Mouse (Mus musculus): Measurements from ENCODE around the gene Nrp2.
A peak's percentile ranks its signal among the peaks of the same experiment; 100 is the strongest.

The Nrp2 gene

GRCm38 (mm10) chr1:62704889-62705516 is 1.9 kb downstream of the Nrp2 start:
- DNase-seq (ENCODE audit: low spot score in 2 of 2) = no peak

DNA sequence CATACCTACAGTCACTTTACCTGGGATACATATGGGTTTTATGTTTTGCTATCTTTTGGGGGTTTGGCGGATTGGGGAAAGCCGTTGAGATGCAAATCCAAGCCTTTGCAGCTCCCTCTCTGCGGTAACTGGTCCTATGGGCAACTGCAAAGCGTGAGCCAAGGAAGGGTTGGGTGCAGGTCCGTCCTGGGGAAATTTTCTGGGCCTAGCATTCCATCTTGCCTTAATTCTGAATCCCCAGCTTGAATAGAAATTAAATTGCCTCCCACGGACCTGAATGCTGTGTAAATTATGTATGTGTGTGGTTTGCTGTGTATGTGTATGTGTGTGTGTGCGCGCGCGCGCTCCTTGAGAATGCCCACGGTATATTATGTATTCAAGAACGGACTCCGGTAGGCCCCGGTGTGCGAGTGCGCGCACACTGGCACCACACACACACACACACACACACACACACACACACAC is 2.5 kb downstream of the Nrp2 start:
- DNase-seq (ENCODE audit: low spot score in 2 of 2) = no peak

GRCm38 (mm10) chr1:62706085-62707021 is 3.3 kb downstream of the Nrp2 start:
- peak in 1 of 2 experiments; percentile 66 for DNase-seq (ENCODE audit: low spot score in 2 of 2)

DNA sequence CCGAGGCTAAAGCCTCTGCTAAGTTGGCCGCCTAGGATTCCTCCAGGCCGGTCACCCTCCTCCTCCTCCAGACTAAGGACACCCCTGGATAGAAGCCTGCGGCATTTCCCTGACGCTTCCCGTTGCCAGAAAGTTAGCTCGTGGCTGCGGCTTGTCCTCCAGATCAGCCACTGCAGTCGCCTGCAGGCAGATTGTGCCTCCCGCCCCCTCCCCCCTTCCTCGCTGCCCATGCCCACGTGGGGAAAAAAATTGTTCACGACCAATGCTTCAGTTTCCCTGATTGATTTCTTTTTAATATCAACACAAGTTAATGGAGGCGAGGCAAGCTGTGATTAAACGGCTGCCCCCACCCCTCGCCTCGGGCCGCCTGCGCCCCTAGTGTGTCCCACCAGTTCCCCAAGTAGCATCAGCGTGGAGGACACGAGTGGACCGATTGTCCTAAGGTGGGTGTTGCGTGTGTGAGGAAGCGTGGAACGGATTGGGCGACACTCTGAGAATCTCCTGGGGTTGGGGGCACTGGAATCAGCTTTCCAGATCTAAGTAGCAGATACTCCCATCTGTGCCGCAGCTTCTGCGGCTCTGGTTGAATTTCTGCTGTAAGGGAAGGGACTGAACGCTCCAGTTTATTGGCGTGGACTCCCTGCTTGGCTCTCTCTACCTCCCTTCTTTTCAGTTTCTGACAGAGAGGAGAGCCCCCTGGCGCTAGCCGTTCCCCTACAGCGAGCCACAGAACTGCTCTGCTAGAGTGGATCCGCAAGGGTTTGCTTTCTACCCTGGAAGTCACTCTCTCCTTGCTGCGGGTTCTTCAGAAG is 4.2 kb downstream of the Nrp2 start:
- DNase-seq (ENCODE audit: low spot score in 2 of 2) = no peak

GRCm38 (mm10) chr1:62707913-62708860 is 5.1 kb downstream of the Nrp2 start:
- DNase-seq (ENCODE audit: low spot score in 2 of 2) = no peak

DNA sequence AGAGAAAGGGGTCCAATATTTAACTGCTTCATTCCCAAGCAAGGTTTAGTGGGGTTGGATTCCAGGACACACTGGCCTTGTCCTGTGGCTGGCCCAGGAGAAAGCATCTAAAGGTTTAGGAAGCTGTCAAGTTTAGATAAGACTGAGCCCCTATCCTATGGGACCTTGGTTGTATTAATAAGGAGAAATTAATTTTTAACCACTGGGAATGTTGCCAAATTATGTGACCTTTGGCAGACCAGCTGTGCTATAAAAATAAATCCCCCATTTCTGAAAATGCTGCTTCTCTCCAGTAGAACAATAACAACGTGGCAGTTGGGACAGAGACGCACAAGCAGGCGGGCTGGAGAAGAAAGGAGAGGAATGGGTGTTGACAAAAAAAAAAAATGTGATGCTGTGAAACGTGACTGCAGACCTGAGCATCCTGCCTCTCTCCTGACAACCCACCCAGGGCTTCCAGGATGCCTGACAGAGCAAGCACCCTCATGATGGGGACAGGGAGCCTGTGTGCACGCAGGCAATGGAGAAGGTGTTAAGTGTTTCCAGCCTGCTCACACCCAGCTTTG is 6.8 kb downstream of the Nrp2 start:
- DNase-seq (ENCODE audit: low spot score in 2 of 2) = no peak

- DNase-seq (ENCODE audit: low spot score in 2 of 2) = no peak
Measured at GRCm38 (mm10) chr1:62713021-62713676, 10.1 kb downstream of the Nrp2 start.

GRCm38 (mm10) chr1:62715004-62715403 is 11.9 kb downstream of the Nrp2 start:
- no peak for DNase-seq (ENCODE audit: low spot score in 2 of 2)

DNA sequence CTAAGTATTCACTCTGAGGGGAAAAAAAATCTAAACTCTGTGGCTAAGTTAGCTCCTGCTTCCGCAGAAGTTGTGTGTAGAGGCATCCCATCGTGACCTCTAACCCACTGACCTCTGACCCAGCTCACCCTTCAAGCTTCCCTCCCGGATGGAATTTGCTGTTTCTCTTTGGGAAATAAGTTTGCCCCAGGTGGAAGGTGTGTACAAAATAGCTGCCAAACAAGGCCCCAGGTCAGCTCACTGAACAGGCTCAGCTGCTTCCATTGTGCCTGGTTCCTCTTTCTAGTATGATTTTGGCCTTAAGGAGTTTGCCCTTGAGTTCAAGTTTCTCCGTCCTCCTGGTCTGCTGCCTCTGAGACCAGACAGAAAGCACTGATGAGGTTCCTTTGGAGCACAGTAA is 12.6 kb downstream of the Nrp2 start:
- DNase-seq (ENCODE audit: low spot score in 2 of 2) = no peak

GRCm38 (mm10) chr1:62716836-62717478 is 13.9 kb downstream of the Nrp2 start:
- no peak for DNase-seq (ENCODE audit: low spot score in 2 of 2)

DNA sequence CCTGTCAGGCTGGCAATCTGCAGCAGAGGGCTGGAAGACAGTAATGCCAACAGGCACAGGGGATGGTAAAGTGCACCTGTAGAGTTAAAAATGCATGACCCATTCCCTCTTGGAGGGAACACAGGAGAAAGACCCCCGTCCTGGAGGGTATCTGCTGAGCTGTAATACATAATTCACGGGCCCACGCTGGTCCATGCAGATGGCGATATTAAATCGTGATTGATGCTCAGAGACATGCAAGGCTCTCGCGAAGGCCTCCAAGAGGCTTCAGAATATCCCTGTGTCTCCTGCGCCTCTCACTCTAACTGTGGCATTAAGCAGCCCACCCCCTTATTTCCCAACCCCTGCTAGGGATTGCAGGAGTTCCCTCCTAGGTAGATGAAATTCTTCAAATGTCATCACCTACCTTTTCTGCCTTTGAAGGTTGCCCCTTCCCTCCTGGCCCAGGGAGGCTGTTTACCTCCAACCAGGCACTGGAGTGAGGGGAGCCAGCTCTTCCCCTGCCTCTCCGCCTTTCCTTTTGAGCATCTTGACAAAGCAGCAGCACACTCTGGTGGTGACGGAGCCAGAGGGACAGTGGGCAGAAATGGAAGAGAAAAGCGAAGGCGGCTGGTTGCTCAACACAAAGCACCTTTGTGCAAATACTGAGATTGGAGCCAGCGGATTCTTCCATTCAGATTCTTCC is 14.6 kb downstream of the Nrp2 start:
- DNase-seq (ENCODE audit: low spot score in 2 of 2) = no peak

DNA sequence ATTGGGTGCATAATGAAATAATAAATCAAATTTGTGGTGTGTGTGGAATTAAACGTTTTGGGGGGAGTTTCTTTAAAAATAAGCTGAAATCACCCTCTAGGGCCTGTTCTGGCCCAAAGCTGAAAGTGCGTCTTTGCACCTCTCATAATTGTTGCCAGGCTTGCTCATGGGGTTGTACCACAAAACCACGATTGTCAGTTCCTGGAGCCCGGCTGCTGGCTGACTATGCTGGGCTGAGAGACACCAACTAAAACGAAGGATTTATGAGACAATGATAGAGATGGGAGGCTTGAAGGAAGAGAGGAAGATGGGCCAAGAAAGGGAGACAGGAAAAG is 15.1 kb downstream of the Nrp2 start:
- DNase-seq (ENCODE audit: low spot score in 2 of 2) = no peak

GRCm38 (mm10) chr1:62718750-62719149 is 15.7 kb downstream of the Nrp2 start:
- no peak for DNase-seq (ENCODE audit: low spot score in 2 of 2)

DNA sequence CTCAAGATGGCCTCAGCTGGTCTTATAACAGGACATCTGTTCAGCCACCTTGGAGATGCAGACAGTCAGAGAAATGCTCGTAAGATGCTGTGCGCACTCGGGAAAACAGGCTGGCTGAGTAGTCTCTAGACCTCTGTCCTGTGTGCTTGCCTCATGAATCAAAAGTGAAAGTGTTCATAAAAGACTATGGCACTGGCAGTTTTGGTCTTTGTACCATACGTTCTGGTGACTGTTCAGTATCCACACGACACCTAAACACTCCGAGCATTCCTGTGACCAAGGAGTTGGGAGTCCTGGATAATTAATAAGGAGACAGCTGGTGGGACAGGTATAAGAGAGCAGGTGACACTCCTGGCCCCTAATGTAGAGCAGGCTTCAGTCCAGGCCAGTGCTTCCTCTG is 16.7 kb downstream of the Nrp2 start:
- no peak for DNase-seq (ENCODE audit: low spot score in 2 of 2)

GRCm38 (mm10) chr1:62720176-62720575 is 17.1 kb downstream of the Nrp2 start:
- no peak for DNase-seq (ENCODE audit: low spot score in 2 of 2)

- no peak for DNase-seq (ENCODE audit: low spot score in 2 of 2)
Measured at GRCm38 (mm10) chr1:62720727-62721705, 17.9 kb downstream of the Nrp2 start.

DNA sequence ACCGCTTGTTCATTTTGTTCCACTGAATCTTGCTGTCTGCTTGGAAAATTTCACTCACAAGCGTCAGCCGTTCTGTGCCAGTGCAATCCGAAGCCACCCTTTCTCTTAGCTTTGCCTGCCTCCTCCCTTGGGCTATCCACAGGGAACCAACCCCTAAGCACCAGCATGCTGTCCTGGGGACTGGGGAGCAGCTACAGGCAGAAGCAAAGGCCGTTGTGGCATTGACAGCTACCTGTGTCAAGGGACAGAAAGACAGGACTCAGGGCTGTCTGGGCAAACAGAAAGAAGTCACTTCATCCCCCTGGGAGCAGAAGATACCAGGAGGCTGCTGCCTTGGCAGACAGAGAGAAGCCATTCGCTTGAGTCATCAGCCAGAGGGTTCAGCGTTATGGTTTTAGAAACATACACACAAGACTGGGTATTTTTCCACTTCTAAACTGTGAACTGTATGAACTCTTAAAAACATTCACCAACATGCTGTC is 18.7 kb downstream of the Nrp2 start:
- no peak for DNase-seq (ENCODE audit: low spot score in 2 of 2)

- no peak for DNase-seq (ENCODE audit: low spot score in 2 of 2)
Measured at GRCm38 (mm10) chr1:62722526-62722925, 19.4 kb downstream of the Nrp2 start.

All from spleen, postnatal 4 days (tissue).